In the genomic region with DNA sequence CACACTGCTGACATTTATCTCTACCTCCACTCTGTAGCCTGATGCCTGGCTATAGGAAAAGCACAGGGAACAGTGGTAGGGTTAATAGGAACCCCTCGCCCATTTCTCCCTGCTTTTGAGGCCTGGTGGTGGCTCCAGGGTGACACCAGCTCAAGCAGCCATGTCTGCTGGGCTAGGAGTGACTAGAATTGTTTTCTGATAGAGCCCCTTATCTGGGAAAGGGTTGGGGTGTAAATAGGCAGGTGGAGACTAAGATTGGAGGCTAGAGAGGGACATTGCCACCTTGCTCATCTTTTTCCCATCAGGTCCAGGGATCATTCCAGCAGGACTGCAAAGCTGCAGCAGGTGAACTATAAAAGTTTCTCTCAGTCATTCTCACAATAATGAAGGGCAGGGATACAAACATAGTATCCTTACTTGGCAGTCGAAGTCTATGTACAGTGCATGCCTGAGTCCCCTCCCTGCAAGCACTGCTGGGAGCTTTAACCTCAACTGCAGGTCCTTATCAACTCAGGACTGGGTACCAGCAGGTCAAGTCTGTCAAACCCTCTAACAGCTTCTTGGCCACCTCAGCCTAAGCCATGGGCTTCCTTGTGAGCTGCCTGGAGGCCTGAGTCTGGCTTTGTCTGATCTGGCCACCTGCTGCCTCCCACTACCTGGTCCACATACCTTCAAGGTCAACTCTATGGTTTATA, we compare ENCODE assay signal across 23 mouse cellular contexts. TPM values are rescaled to one million over a fixed set of nuclear protein-coding genes. Genes with fewer than 3 reads are reported as not detected.
DNase-seq lines count a peak whose midpoint lies in the region; ATAC-seq lines count a peak whose summit lies in the region.
"Had no signal": no experiment of that assay in that cellular context is flagged by ENCODE, and none has a peak within 500 bp of the region (broad histone marks: within the 10 kb centered on the region; RNA-seq: fewer than 3 reads in every experiment).

No protein-coding gene starts in this region.

- no peaks in the 10 kb centered on the region for H3K4me1 ChIP-seq in liver, embryonic 11.5 days (replicated peaks; ENCODE audit: control insufficient read depth, insufficient read depth, low read length)
- H3K4me1 ChIP-seq in liver, embryonic 13.5 days (replicated peaks) = peaks cover 13% of the 10 kb centered on the region
- H3K4me1 ChIP-seq: embryonic facial prominence, embryonic 13.5 days; forebrain, embryonic 12.5 days; forebrain, embryonic 15.5 days; hindbrain, embryonic 10.5 days had no signal

- H3K27me3 ChIP-seq in liver, embryonic 11.5 days (replicated peaks; ENCODE audit: control insufficient read depth, insufficient read depth, low read length) = no peaks in the 10 kb centered on the region
- H3K27me3 ChIP-seq in liver, embryonic 13.5 days = no peaks in the 10 kb centered on the region
- H3K27me3 ChIP-seq: embryonic facial prominence, embryonic 13.5 days; forebrain, embryonic 12.5 days; forebrain, embryonic 15.5 days had no signal

- WGBS in liver, embryonic 11.5 days = 62% methylated on average over 2 of the region's 2 CpGs
- 53% methylated on average over 2 of the region's 2 CpGs for WGBS in liver, embryonic 13.5 days (ENCODE audit: insufficient replicate concordance)

- H3K9ac ChIP-seq in liver, embryonic 11.5 days (ENCODE audit: low read depth, low read length) = no peak overlapping the region
- no peak overlapping the region for H3K9ac ChIP-seq in liver, embryonic 13.5 days
- H3K9ac ChIP-seq: embryonic facial prominence, embryonic 13.5 days; forebrain, embryonic 12.5 days; forebrain, embryonic 15.5 days; hindbrain, embryonic 14.5 days had no signal

- H3K27ac ChIP-seq in liver, embryonic 11.5 days (ENCODE audit: low read depth, low read length) = no peak overlapping the region
- no peak overlapping the region for H3K27ac ChIP-seq in liver, embryonic 13.5 days
- H3K27ac ChIP-seq: embryonic facial prominence, embryonic 10.5 days; embryonic facial prominence, embryonic 13.5 days; forebrain, embryonic 12.5 days; forebrain, embryonic 15.5 days; heart, adult 2 months; heart, embryonic 10.5 days; hindbrain, embryonic 10.5 days; hindbrain, embryonic 14.5 days; hindbrain, postnatal 0 days had no signal

- DNase-seq in liver, embryonic 11.5 days (ENCODE audit: low spot score) = no peak
- DNase-seq in liver (no peak), A20 (ENCODE audit: low read depth, low spot score) (peak; percentile 4)
- DNase-seq in liver, embryonic 13.5 days = peak; percentile 3
- no peak for DNase-seq in gastrocnemius, postnatal 25 days
- no peak for DNase-seq in adrenal gland, postnatal 25 days
- DNase-seq: adrenal gland, postnatal 10 days; cerebellum, adult 11-12 months; cerebellum, adult 8-10 months; gastrocnemius, postnatal 36 days; heart, adult 2 months had no signal

- no peak overlapping the region for H3K4me2 ChIP-seq in liver, embryonic 11.5 days
- H3K4me2 ChIP-seq in liver, embryonic 13.5 days = no peak overlapping the region
- H3K4me2 ChIP-seq: embryonic facial prominence, embryonic 13.5 days; forebrain, embryonic 12.5 days; forebrain, embryonic 15.5 days; hindbrain, embryonic 14.5 days had no signal

- peak; percentile 55; the same call in 1 of the 2 replicates for ATAC-seq in liver, embryonic 11.5 days (replicated peaks; ENCODE audit: low FRiP score)
- ATAC-seq in liver, embryonic 13.5 days (ENCODE audit: low read depth) = peak; percentile 60
- peak; percentile 66 for ATAC-seq in megakaryocyte-erythroid progenitor cell, adult 5-6 weeks (replicated peaks; ENCODE audit: low FRiP score, low TSS enrichment, poor library complexity, severe bottlenecking)
- ATAC-seq: activated CD4-positive, CD25-positive, alpha-beta regulatory T cell, adult 4 months; forebrain, embryonic 15.5 days; inflammation-experienced regulatory T-cells, adult 6 months had no signal

- H3K36me3 ChIP-seq in liver, embryonic 11.5 days (ENCODE audit: control insufficient read depth, insufficient read depth, low read length) = no peaks in the 10 kb centered on the region
- H3K36me3 ChIP-seq in liver, embryonic 13.5 days = no peaks in the 10 kb centered on the region
- H3K36me3 ChIP-seq: embryonic facial prominence, embryonic 10.5 days; embryonic facial prominence, embryonic 13.5 days; forebrain, embryonic 12.5 days; forebrain, embryonic 15.5 days; heart, embryonic 10.5 days; hindbrain, embryonic 10.5 days had no signal

- H3K4me3 ChIP-seq in liver, embryonic 11.5 days (ENCODE audit: low read depth, low read length) = no peak overlapping the region
- no peak overlapping the region for H3K4me3 ChIP-seq in liver, embryonic 13.5 days (replicated peaks)
- H3K4me3 ChIP-seq: embryonic facial prominence, embryonic 10.5 days; embryonic facial prominence, embryonic 13.5 days; erythroblast, embryonic 14.5 days; forebrain, embryonic 12.5 days; forebrain, embryonic 15.5 days; heart, adult 2 months; heart, embryonic 10.5 days; hindbrain, embryonic 10.5 days had no signal

- no peaks in the 10 kb centered on the region for H3K9me3 ChIP-seq in liver, embryonic 11.5 days (ENCODE audit: control insufficient read depth, low read length)
- no peaks in the 10 kb centered on the region for H3K9me3 ChIP-seq in liver, embryonic 13.5 days (replicated peaks)
- H3K9me3 ChIP-seq: embryonic facial prominence, embryonic 10.5 days; embryonic facial prominence, embryonic 13.5 days; forebrain, embryonic 12.5 days; forebrain, embryonic 15.5 days; heart, embryonic 10.5 days; hindbrain, embryonic 10.5 days had no signal

RNA-seq across cellular contexts. Expression of a gene that starts 39.1 kb away (rescaled TPM):
- polyA plus RNA-seq in liver, embryonic 11.5 days (2014; fragmentation: Nextera tagmentation; extraction: Ambion mirVana) = 4.9 and 6.6 TPM in 2 replicates
- 1.5 TPM in 2 replicates for polyA plus RNA-seq in liver, embryonic 13.5 days (2015; fragmentation: Nextera tagmentation; extraction: Ambion mirVana)
- 8.0 and 10.5 TPM in 2 replicates for total RNA-seq in megakaryocyte-erythroid progenitor cell, adult 5-6 weeks (2014; fragmentation: Nextera tagmentation)
- 12.9 and 15.3 TPM in 2 replicates for total RNA-seq in megakaryocyte-erythroid progenitor cell, adult 5-6 weeks (2017)
- 1 to 10 TPM; 4.7 to 9.0 TPM for total RNA-seq in gastrocnemius, postnatal 25 days (2021)
- total RNA-seq in adrenal gland, postnatal 25 days (2021) = 27.3 and 37.0 TPM in 2 replicates

RNA-seq across cellular contexts. Expression of a gene that starts 39.2 kb away (rescaled TPM):
- 28.3 and 28.8 TPM in 2 replicates for polyA plus RNA-seq in liver, embryonic 11.5 days (2014; fragmentation: Nextera tagmentation; extraction: Ambion mirVana)
- polyA plus RNA-seq in liver, embryonic 13.5 days (2015; fragmentation: Nextera tagmentation; extraction: Ambion mirVana) = 7.1 and 9.0 TPM in 2 replicates
- 32.8 and 42.8 TPM in 2 replicates for total RNA-seq in megakaryocyte-erythroid progenitor cell, adult 5-6 weeks (2014; fragmentation: Nextera tagmentation)
- total RNA-seq in megakaryocyte-erythroid progenitor cell, adult 5-6 weeks (2017) = 30.2 and 41.2 TPM in 2 replicates
- 10 to 100 TPM; 28.4 to 29.0 TPM for total RNA-seq in gastrocnemius, postnatal 25 days (2021)
- 80.2 and 89.2 TPM in 2 replicates for total RNA-seq in adrenal gland, postnatal 25 days (2021)

Comparison
In these comparisons a context has a peak if more than half of its experiments do, and no peak if none do; other contexts are left out.
1. DNase-seq: peak in A20 (single experiment) and liver, embryonic 13.5 days (single experiment); none in liver, embryonic 11.5 days (single experiment), liver (single experiment), gastrocnemius, postnatal 25 days (single experiment) and adrenal gland, postnatal 25 days (single experiment).
2. Peak in every context shown above with its lines, with median percentiles within 50 percentile points of each other: ATAC-seq.